Mouse (Mus musculus) myocyte (in vitro differentiated cells): Measurements from ENCODE around the gene Cd180.
A peak's percentile ranks its signal among the peaks of the same experiment; 100 is the strongest.

Experiments used
- CEBPB ChIP-seq: IDR thresholded peaks from 2 replicates; pipeline ENCODE4 v1.6.1; 2011; ENCODE audit warnings: mild to moderate bottlenecking, moderate library complexity; ENCODE audit not compliant: poor library complexity, insufficient read depth, severe bottlenecking
- E2F4 ChIP-seq: IDR thresholded peaks from one replicate; pipeline ENCODE4 v1.6.1; 2011; ENCODE audit warnings: mild to moderate bottlenecking, control low read depth, moderate library complexity; ENCODE audit not compliant: insufficient read depth
- MAX ChIP-seq: IDR thresholded peaks from one replicate; pipeline ENCODE4 v1.6.1; 2011; ENCODE audit warnings: low read depth, mild to moderate bottlenecking, control low read depth
- POLR2A ChIP-seq: IDR thresholded peaks from one replicate; pipeline ENCODE4 v1.6.1; 2011; ENCODE audit warnings: low read depth, mild to moderate bottlenecking, control low read depth, moderate library complexity; ENCODE audit not compliant: insufficient read length
- POLR2AphosphoS2 ChIP-seq: IDR thresholded peaks from one replicate; pipeline ENCODE4 v1.6.1; 2011; ENCODE audit warnings: low read depth, control low read depth; ENCODE audit not compliant: insufficient read length
- REST ChIP-seq: IDR thresholded peaks from one replicate; pipeline ENCODE4 v1.6.1; 2011; ENCODE audit warnings: mild to moderate bottlenecking, control low read depth, moderate library complexity; ENCODE audit not compliant: insufficient read depth, insufficient read length
- TCF12 ChIP-seq: IDR thresholded peaks from one replicate; pipeline ENCODE4 v1.6.1; 2011; ENCODE audit warnings: mild to moderate bottlenecking, control low read depth; ENCODE audit not compliant: poor library complexity, insufficient read depth, severe bottlenecking

DNA sequence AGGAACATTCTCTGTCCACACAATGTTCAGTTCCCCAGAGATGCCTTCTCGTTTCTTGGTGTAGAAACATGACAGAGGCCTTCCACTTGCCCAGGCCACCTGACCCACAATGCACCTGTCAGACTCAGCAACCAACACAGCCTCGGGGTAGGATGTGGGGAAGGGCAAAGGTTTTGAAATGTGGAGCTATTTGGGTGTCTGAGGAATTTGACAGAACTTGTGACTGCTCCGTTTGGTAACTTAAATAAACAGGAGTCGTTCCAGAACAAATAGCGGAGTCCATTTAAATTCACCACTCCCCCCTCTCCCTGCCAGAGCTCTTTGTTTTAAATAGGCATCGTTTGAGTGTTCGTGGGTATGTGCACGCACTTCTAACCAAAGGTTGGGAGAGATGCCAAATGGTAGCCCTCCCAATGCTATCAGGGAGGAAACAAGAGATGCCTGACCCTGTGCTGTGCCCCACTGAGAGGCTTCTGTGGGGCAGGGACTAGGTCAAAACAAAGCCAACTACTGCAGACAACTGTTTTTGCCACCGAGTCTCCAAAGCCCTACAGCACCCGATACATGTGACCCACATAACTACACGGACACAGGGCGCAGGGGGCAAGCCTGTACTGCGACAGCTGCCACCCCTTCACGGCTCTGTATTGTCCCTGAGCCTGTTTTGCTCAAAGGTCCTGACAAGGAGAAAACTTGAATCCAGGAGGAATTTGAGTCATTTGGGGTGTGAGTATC lies 23.7 kb upstream of the Cd180 start:
- TF ChIP-seq POLR2A, result no peak
- no peak for TF ChIP-seq E2F4
- no peak for TF ChIP-seq REST
- no peak for TF ChIP-seq MAX
- TF ChIP-seq POLR2AphosphoS2, result no peak
- peak; percentile 22; the same call in 1 of the 2 replicates for TF ChIP-seq CEBPB
- TF ChIP-seq TCF12, result peak; percentile 21
